Mouse (Mus musculus): ENCODE results near the gene Hprt. TPM values are rescaled to one million over a fixed set of nuclear protein-coding genes. Genes with fewer than 3 reads are reported as not detected.

The Hprt gene
- polyA plus RNA-seq (2014; fragmentation: Illumina TruSeq; extraction: RNeasy Lipid Tissue Mini Kit (QIAGEN cat#74804); ENCODE audit: low read depth, low replicate concordance) = 739 TPM

DNA sequence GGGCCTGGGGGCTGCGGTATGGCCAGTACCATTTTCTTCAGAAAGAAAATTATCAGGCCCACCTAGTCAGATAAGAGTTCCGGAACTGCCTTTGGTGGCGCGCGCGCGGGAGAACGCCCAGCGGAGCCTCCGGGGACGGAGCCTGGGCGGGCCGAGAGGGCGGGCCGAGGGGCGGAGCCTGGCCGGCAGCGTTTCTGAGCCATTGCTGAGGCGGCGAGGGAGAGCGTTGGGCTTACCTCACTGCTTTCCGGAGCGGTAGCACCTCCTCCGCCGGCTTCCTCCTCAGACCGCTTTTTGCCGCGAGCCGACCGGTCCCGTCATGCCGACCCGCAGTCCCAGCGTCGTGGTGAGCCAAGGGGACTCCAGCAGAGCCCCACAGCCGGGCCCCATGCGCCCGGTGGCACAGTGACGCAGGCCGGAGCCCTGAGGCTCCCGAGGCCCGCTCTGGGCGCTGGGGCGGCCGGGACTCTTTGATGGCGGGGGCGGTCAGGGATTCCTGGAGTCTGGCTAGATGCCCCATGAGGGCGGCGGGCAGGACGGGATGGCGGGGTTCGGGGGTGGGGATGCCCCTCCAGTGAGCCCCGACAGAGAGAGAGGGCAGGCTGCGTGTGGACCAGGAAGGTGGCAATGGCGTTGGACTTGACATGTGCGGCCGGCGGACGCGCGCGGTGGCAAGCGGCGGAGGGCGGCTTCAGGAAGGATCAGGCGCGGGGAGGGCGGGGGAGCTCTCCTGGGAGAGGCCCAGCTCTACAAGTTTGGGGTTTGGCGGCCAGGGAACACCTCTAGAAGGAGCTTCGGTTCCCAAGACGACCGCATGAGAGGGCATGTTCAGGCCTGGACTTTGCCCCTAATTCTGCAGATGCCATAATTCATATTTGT lies at the start of gene Hprt:
Hprt (plus strand) TSS at position 233 of the 879 bp plus-strand sequence.

Other genes with a start within 250 kb of the Hprt start
- 74.1 TPM for gene Ccdc160, start 196.9 kb upstream of the Hprt start, polyA plus RNA-seq (2014; fragmentation: Illumina TruSeq; extraction: RNeasy Lipid Tissue Mini Kit (QIAGEN cat#74804); ENCODE audit: low read depth, low replicate concordance)
- gene Phf6, start 75.9 kb upstream of the Hprt start, polyA plus RNA-seq (2014; fragmentation: Illumina TruSeq; extraction: RNeasy Lipid Tissue Mini Kit (QIAGEN cat#74804); ENCODE audit: low read depth, low replicate concordance) = 80.4 TPM

Data from adrenal gland, adult 10 weeks (tissue).